ENCODE assay signal across 13 mouse cellular contexts in genomic region chr16:10546865-10547264, GRCm38 (mm10). TPM values are rescaled to one million over a fixed set of nuclear protein-coding genes. Genes with fewer than 3 reads are reported as not detected.
DNase-seq lines count a peak whose midpoint lies in the region; ATAC-seq and TF ChIP-seq lines count a peak whose summit lies in the region.
"Had no signal": no experiment of that assay in that cellular context is flagged by ENCODE, and none has a peak within 500 bp of the region (broad histone marks: within the 10 kb centered on the region; RNA-seq: fewer than 3 reads in every experiment).

No protein-coding gene starts in this region.

- peak overlapping the region; percentile 82; the same call in 1 of the 2 replicates for H3K4me2 ChIP-seq in embryonic facial prominence, embryonic 13.5 days
- H3K4me2 ChIP-seq in liver, embryonic 13.5 days = peak overlapping the region; percentile 84

- no peak for ATAC-seq in embryonic facial prominence, embryonic 13.5 days (ENCODE audit: insufficient number of reproducible peaks, insufficient read depth, low FRiP score, low TSS enrichment, low read depth)
- no peak for ATAC-seq in liver, embryonic 13.5 days (ENCODE audit: low read depth)
- no peak for ATAC-seq in CD4-positive, CD25-positive, alpha-beta regulatory T cell, adult 4 months
- ATAC-seq: Patski had no signal

- WGBS in embryonic facial prominence, embryonic 13.5 days = 59% methylated on average over 3 of the region's 3 CpGs
- 64% methylated on average over 3 of the region's 3 CpGs for WGBS in liver, embryonic 13.5 days (ENCODE audit: insufficient replicate concordance)

- H3K4me1 ChIP-seq in embryonic facial prominence, embryonic 13.5 days = peaks cover 27% of the 10 kb centered on the region
- peaks cover 41% of the 10 kb centered on the region for H3K4me1 ChIP-seq in liver, embryonic 13.5 days (replicated peaks)

- intact Hi-C loops in heart, postnatal 10 days (cut with DNase I) = no loop called here

- H3K4me3 ChIP-seq in layer of hippocampus, adult 2 months = peak overlapping the region; percentile 88; the same call in 1 of the 2 replicates
- no peak overlapping the region for H3K4me3 ChIP-seq in embryonic facial prominence, embryonic 13.5 days
- peak overlapping the region; percentile 1; the same call in 1 of the 2 replicates for H3K4me3 ChIP-seq in liver, embryonic 13.5 days (replicated peaks)

- 0 out of 2 replicates have a peak overlapping the region, but pooled peaks have one; percentile 20 for H3K27ac ChIP-seq in layer of hippocampus, adult 2 months
- no peak overlapping the region for H3K27ac ChIP-seq in embryonic facial prominence, embryonic 13.5 days
- H3K27ac ChIP-seq in liver, embryonic 13.5 days = no peak overlapping the region

- H3K36me3 ChIP-seq in embryonic facial prominence, embryonic 13.5 days = no peaks in the 10 kb centered on the region
- H3K36me3 ChIP-seq in liver, embryonic 13.5 days = no peaks in the 10 kb centered on the region

- no peak for TF ChIP-seq CTCF in layer of hippocampus, adult 2 months (conservative IDR thresholded peaks at IDR 0.05)

- no peaks in the 10 kb centered on the region for H3K27me3 ChIP-seq in embryonic facial prominence, embryonic 13.5 days
- no peaks in the 10 kb centered on the region for H3K27me3 ChIP-seq in liver, embryonic 13.5 days
- H3K27me3 ChIP-seq: Patski had no signal

- peak; percentile 92 for DNase-seq in heart, adult 11 months
- DNase-seq in heart, postnatal 10 days = no peak
- DNase-seq in layer of hippocampus, adult 2 months (ENCODE audit: low spot score in 2 of 2) = no peak
- no peak for DNase-seq in layer of hippocampus, adult 18-20 months (ENCODE audit: low spot score in 2 of 2)
- no peak for DNase-seq in liver, embryonic 13.5 days
- DNase-seq: adrenal gland, adult 8-10 months; embryo, embryonic 11 days; kidney, adult 8-10 months; layer of hippocampus, adult 9-11 months; thymus, adult 18-20 months had no signal

- no peak overlapping the region for H3K9ac ChIP-seq in embryonic facial prominence, embryonic 13.5 days
- H3K9ac ChIP-seq in liver, embryonic 13.5 days = peak overlapping the region; percentile 89; the same call in 1 of the 2 replicates

- no peaks in the 10 kb centered on the region for H3K9me3 ChIP-seq in embryonic facial prominence, embryonic 13.5 days
- H3K9me3 ChIP-seq in liver, embryonic 13.5 days (replicated peaks) = no peaks in the 10 kb centered on the region

RNA-seq across cellular contexts. Expression of gene Clec16a, which starts 1.7 kb away (rescaled TPM):
- 10 to 100 TPM; 47.7 to 50.1 TPM for total RNA-seq in heart, postnatal 10 days (2021)
- total RNA-seq in layer of hippocampus, adult 2 months (2021) = 100 to 1,000 TPM in 1 of 2 experiments, 10 to 100 TPM in 1; 98.8 to 105 TPM
- 10 to 100 TPM; 93.0 to 95.7 TPM for total RNA-seq in layer of hippocampus, adult 18-20 months (2021)
- 37.9 and 42.0 TPM in 2 replicates for polyA plus RNA-seq in embryonic facial prominence, embryonic 13.5 days (2015; fragmentation: Nextera tagmentation; extraction: Ambion mirVana)
- polyA plus RNA-seq in liver, embryonic 13.5 days (2015; fragmentation: Nextera tagmentation; extraction: Ambion mirVana) = 12.8 and 14.1 TPM in 2 replicates
- polyA plus RNA-seq in CD4-positive, CD25-positive, alpha-beta regulatory T cell, adult 4 months (2017; shearing (Covaris generic)) = 1 to 10 TPM; 8.4 to 8.7 TPM

RNA-seq across cellular contexts. Expression of gene Dexi, which starts 4.0 kb away (rescaled TPM):
- 10 to 100 TPM; 23.6 to 27.8 TPM for total RNA-seq in heart, postnatal 10 days (2021)
- 10 to 100 TPM; 61.8 to 63.1 TPM for total RNA-seq in layer of hippocampus, adult 2 months (2021)
- 10 to 100 TPM; 62.8 to 67.7 TPM for total RNA-seq in layer of hippocampus, adult 18-20 months (2021)
- polyA plus RNA-seq in embryonic facial prominence, embryonic 13.5 days (2015; fragmentation: Nextera tagmentation; extraction: Ambion mirVana) = 23.5 and 24.8 TPM in 2 replicates
- 3.0 and 3.5 TPM in 2 replicates for polyA plus RNA-seq in liver, embryonic 13.5 days (2015; fragmentation: Nextera tagmentation; extraction: Ambion mirVana)
- 1 to 10 TPM in 1 of 2 experiments, under 1 TPM in 1; 0.95 to 4.4 TPM for polyA plus RNA-seq in CD4-positive, CD25-positive, alpha-beta regulatory T cell, adult 4 months (2017; shearing (Covaris generic))
